ENCODE assay signal across 13 mouse cellular contexts in genomic region chr16:58349354-58349753, GRCm38 (mm10). TPM values are rescaled to one million over a fixed set of nuclear protein-coding genes. Genes with fewer than 3 reads are reported as not detected.
A peak's percentile ranks its signal among the peaks of the same experiment; 100 is the strongest.
DNase-seq lines count a peak whose midpoint lies in the region; ATAC-seq and TF ChIP-seq lines count a peak whose summit lies in the region.
"Had no signal": no experiment of that assay in that cellular context is flagged by ENCODE, and none has a peak within 500 bp of the region (broad histone marks: within the 10 kb centered on the region; RNA-seq: fewer than 3 reads in every experiment).

No protein-coding gene starts in this region.

- H3K36me3 ChIP-seq in hindbrain, embryonic 14.5 days (replicated peaks; ENCODE audit: control insufficient read depth, insufficient read depth) = no peaks in the 10 kb centered on the region
- no peaks in the 10 kb centered on the region for H3K36me3 ChIP-seq in hindbrain, embryonic 13.5 days
- no peaks in the 10 kb centered on the region for H3K36me3 ChIP-seq in embryonic facial prominence, embryonic 10.5 days (replicated peaks)
- no peaks in the 10 kb centered on the region for H3K36me3 ChIP-seq in heart, embryonic 12.5 days
- H3K36me3 ChIP-seq in neural tube, embryonic 11.5 days (ENCODE audit: control insufficient read depth, insufficient read depth, low read length) = no peaks in the 10 kb centered on the region
- no peaks in the 10 kb centered on the region for H3K36me3 ChIP-seq in forebrain, embryonic 13.5 days (ENCODE audit: poor library complexity, severe bottlenecking)
- H3K36me3 ChIP-seq: forebrain, embryonic 15.5 days; neural tube, embryonic 13.5 days had no signal

- DNase-seq in hindbrain, embryonic 14.5 days (ENCODE audit: low spot score) = peak; percentile 22
- peak; percentile 54 for DNase-seq in embryonic facial prominence, embryonic 10.5 days (ENCODE audit: low spot score)
- DNase-seq in neural tube, embryonic 11.5 days (ENCODE audit: low spot score) = peak; percentile 12
- DNase-seq in kidney, adult 18-20 months = no peak
- DNase-seq in left cerebral cortex, adult 2 months (ENCODE audit: extremely low spot score in 1 of 2, low spot score in 2 of 2) = no peak
- DNase-seq: kidney, postnatal 4 days; lung, postnatal 36 days; right cerebral cortex, postnatal 4 days had no signal

- 44% methylated on average over 5 of the region's 5 CpGs for WGBS in hindbrain, embryonic 14.5 days
- 32% methylated on average over 5 of the region's 5 CpGs for WGBS in hindbrain, embryonic 13.5 days
- 29% methylated on average over 5 of the region's 5 CpGs for WGBS in embryonic facial prominence, embryonic 10.5 days
- 37% methylated on average over 5 of the region's 5 CpGs for WGBS in heart, embryonic 12.5 days
- 33% methylated on average over 5 of the region's 5 CpGs for whole genome bisulfite sequencing in neural tube, embryonic 11.5 days
- WGBS in forebrain, embryonic 13.5 days = 50% methylated on average over 5 of the region's 5 CpGs

- H3K4me2 ChIP-seq in hindbrain, embryonic 14.5 days (replicated peaks) = no peak overlapping the region
- H3K4me2 ChIP-seq in hindbrain, embryonic 13.5 days = no peak overlapping the region
- peak overlapping the region; percentile 28; the same call in 1 of the 2 replicates for H3K4me2 ChIP-seq in heart, embryonic 12.5 days
- H3K4me2 ChIP-seq in neural tube, embryonic 11.5 days (ENCODE audit: low read depth) = no peak overlapping the region
- H3K4me2 ChIP-seq in forebrain, embryonic 13.5 days = no peak overlapping the region
- H3K4me2 ChIP-seq: forebrain, embryonic 15.5 days; neural tube, embryonic 13.5 days had no signal

- no peak for TF ChIP-seq CTCF in left cerebral cortex, adult 2 months (IDR thresholded peaks at IDR 0.05)

- no peak overlapping the region for H3K27ac ChIP-seq in hindbrain, embryonic 14.5 days
- no peak overlapping the region for H3K27ac ChIP-seq in hindbrain, embryonic 13.5 days
- H3K27ac ChIP-seq in embryonic facial prominence, embryonic 10.5 days (replicated peaks) = peak overlapping the region; percentile 69
- H3K27ac ChIP-seq in heart, embryonic 12.5 days (ENCODE audit: poor library complexity, severe bottlenecking) = no peak overlapping the region
- no peak overlapping the region for H3K27ac ChIP-seq in neural tube, embryonic 11.5 days (ENCODE audit: low read depth, low read length)
- H3K27ac ChIP-seq in left cerebral cortex, adult 2 months = no peak overlapping the region
- no peak overlapping the region for H3K27ac ChIP-seq in forebrain, embryonic 13.5 days
- H3K27ac ChIP-seq: forebrain, embryonic 15.5 days; neural tube, embryonic 13.5 days had no signal

- intact Hi-C loops in left cerebral cortex, adult 2 months (cut with DNase I) = no loop called here

- 0 out of 2 replicates have a peak, but pooled peaks have one; percentile 40 for ATAC-seq in hindbrain, embryonic 14.5 days (ENCODE audit: low FRiP score)
- ATAC-seq in hindbrain, embryonic 13.5 days (ENCODE audit: low FRiP score) = no peak
- no peak for ATAC-seq in heart, embryonic 12.5 days (ENCODE audit: insufficient number of reproducible peaks, low FRiP score)
- ATAC-seq in neural tube, embryonic 11.5 days (ENCODE audit: insufficient read depth, low FRiP score, low TSS enrichment) = no peak; the same call in 1 of the 2 replicates
- ATAC-seq in forebrain, embryonic 13.5 days = no peak
- ATAC-seq: forebrain, embryonic 15.5 days had no signal

- H3K9me3 ChIP-seq in hindbrain, embryonic 14.5 days (ENCODE audit: control insufficient read depth, low read length) = no peaks in the 10 kb centered on the region
- no peaks in the 10 kb centered on the region for H3K9me3 ChIP-seq in hindbrain, embryonic 13.5 days
- no peaks in the 10 kb centered on the region for H3K9me3 ChIP-seq in embryonic facial prominence, embryonic 10.5 days
- H3K9me3 ChIP-seq in heart, embryonic 12.5 days (replicated peaks) = no peaks in the 10 kb centered on the region
- no peaks in the 10 kb centered on the region for H3K9me3 ChIP-seq in neural tube, embryonic 11.5 days (ENCODE audit: control insufficient read depth, low read length)
- no peaks in the 10 kb centered on the region for H3K9me3 ChIP-seq in forebrain, embryonic 13.5 days (replicated peaks)
- H3K9me3 ChIP-seq: forebrain, embryonic 15.5 days; neural tube, embryonic 13.5 days had no signal

- no peaks in the 10 kb centered on the region for H3K27me3 ChIP-seq in hindbrain, embryonic 14.5 days (ENCODE audit: control insufficient read depth, insufficient read depth, low read length)
- H3K27me3 ChIP-seq in hindbrain, embryonic 13.5 days = no peaks in the 10 kb centered on the region
- H3K27me3 ChIP-seq in embryonic facial prominence, embryonic 10.5 days (replicated peaks; ENCODE audit: low read depth, poor library complexity, severe bottlenecking) = no peaks in the 10 kb centered on the region
- no peaks in the 10 kb centered on the region for H3K27me3 ChIP-seq in heart, embryonic 12.5 days (replicated peaks)
- H3K27me3 ChIP-seq in neural tube, embryonic 11.5 days (ENCODE audit: control insufficient read depth, insufficient read depth, low read length) = no peaks in the 10 kb centered on the region
- H3K27me3 ChIP-seq in forebrain, embryonic 13.5 days = no peaks in the 10 kb centered on the region
- H3K27me3 ChIP-seq: forebrain, embryonic 15.5 days; neural tube, embryonic 13.5 days had no signal

- H3K4me3 ChIP-seq in hindbrain, embryonic 14.5 days (replicated peaks; ENCODE audit: low read length) = no peak overlapping the region
- H3K4me3 ChIP-seq in hindbrain, embryonic 13.5 days = no peak overlapping the region
- no peak overlapping the region for H3K4me3 ChIP-seq in embryonic facial prominence, embryonic 10.5 days
- H3K4me3 ChIP-seq in heart, embryonic 12.5 days = no peak overlapping the region
- no peak overlapping the region for H3K4me3 ChIP-seq in neural tube, embryonic 11.5 days (ENCODE audit: low read depth, low read length)
- no peak overlapping the region for H3K4me3 ChIP-seq in left cerebral cortex, adult 2 months
- H3K4me3 ChIP-seq in forebrain, embryonic 13.5 days = no peak overlapping the region
- H3K4me3 ChIP-seq: forebrain, embryonic 15.5 days; neural tube, embryonic 13.5 days had no signal

- no peak overlapping the region for H3K9ac ChIP-seq in hindbrain, embryonic 14.5 days
- H3K9ac ChIP-seq in hindbrain, embryonic 13.5 days = no peak overlapping the region
- no peak overlapping the region for H3K9ac ChIP-seq in heart, embryonic 12.5 days
- no peak overlapping the region for H3K9ac ChIP-seq in neural tube, embryonic 11.5 days (ENCODE audit: low read length)
- no peak overlapping the region for H3K9ac ChIP-seq in forebrain, embryonic 13.5 days
- H3K9ac ChIP-seq: forebrain, embryonic 15.5 days; neural tube, embryonic 13.5 days had no signal

- 0 out of 2 replicates have a peak, but pooled peaks cover 4% of the 10 kb centered on the region for H3K4me1 ChIP-seq in hindbrain, embryonic 14.5 days (replicated peaks; ENCODE audit: control insufficient read depth, insufficient read depth, low read length)
- peaks cover 10% of the 10 kb centered on the region for H3K4me1 ChIP-seq in hindbrain, embryonic 13.5 days (replicated peaks)
- peaks cover 22% of the 10 kb centered on the region for H3K4me1 ChIP-seq in embryonic facial prominence, embryonic 10.5 days
- H3K4me1 ChIP-seq in heart, embryonic 12.5 days (replicated peaks) = peaks cover 13% of the 10 kb centered on the region
- no peaks in the 10 kb centered on the region; the same call in 1 of the 2 replicates for H3K4me1 ChIP-seq in neural tube, embryonic 11.5 days (ENCODE audit: control insufficient read depth, insufficient read depth, low read length)
- H3K4me1 ChIP-seq in forebrain, embryonic 13.5 days = no peaks in the 10 kb centered on the region
- H3K4me1 ChIP-seq: forebrain, embryonic 15.5 days had no signal

RNA-seq across cellular contexts. Expression of gene Dcbld2, which starts 58.9 kb away (rescaled TPM):
- polyA plus RNA-seq in hindbrain, embryonic 14.5 days (2014; fragmentation: Nextera tagmentation; extraction: Ambion mirVana) = 8.5 and 8.7 TPM in 2 replicates
- 5.0 and 5.9 TPM in 2 replicates for polyA plus RNA-seq in hindbrain, embryonic 13.5 days (2015; fragmentation: Nextera tagmentation; extraction: Ambion mirVana)
- polyA plus RNA-seq in embryonic facial prominence, embryonic 10.5 days (2016; fragmentation: Nextera tagmentation; extraction: Ambion mirVana) = 6.6 and 7.1 TPM in 2 replicates
- polyA plus RNA-seq in heart, embryonic 12.5 days (2016; fragmentation: Nextera tagmentation; extraction: Ambion mirVana) = 16.1 and 18.5 TPM in 2 replicates
- polyA plus RNA-seq in neural tube, embryonic 11.5 days (2014; fragmentation: Nextera tagmentation; extraction: Ambion mirVana) = 18.8 and 19.2 TPM in 2 replicates
- 10 to 100 TPM; 26.0 to 26.5 TPM for total RNA-seq in left cerebral cortex, adult 2 months (2021)
- 5.4 and 6.1 TPM in 2 replicates for polyA plus RNA-seq in forebrain, embryonic 13.5 days (2015; fragmentation: Nextera tagmentation; extraction: Ambion mirVana)

Comparison
In these comparisons a context has a peak if more than half of its experiments do, and no peak if none do; other contexts are left out.
1. DNase-seq: peak in hindbrain, embryonic 14.5 days (single experiment), embryonic facial prominence, embryonic 10.5 days (single experiment) and neural tube, embryonic 11.5 days (single experiment); none in kidney, adult 18-20 months (single experiment) and left cerebral cortex, adult 2 months (0 of 2).